Mouse (Mus musculus) left cerebral cortex, postnatal 14 days (tissue): ENCODE measurements at regions not wholly inside any gene's neighbourhood (a gene's known extent, or its start where the extent isn't known, plus 50 kb on each side); places are given as distances from the start of the nearest gene placed in this dataset.

Experiments
- DNase-seq, 2 experiments: peaks; one replicate each; pipeline ENCODE4 v3.0.0; 2021 to 2022; ENCODE audit warnings: low spot score in 2 of 2, mixed read lengths in 1 of 2
- intact Hi-C: fragments of 180-260 bp; cut with DNase I; formaldehyde crosslinking; loops from one replicate; pipeline ENCODE4 v1.15.1; 2025

DNA sequence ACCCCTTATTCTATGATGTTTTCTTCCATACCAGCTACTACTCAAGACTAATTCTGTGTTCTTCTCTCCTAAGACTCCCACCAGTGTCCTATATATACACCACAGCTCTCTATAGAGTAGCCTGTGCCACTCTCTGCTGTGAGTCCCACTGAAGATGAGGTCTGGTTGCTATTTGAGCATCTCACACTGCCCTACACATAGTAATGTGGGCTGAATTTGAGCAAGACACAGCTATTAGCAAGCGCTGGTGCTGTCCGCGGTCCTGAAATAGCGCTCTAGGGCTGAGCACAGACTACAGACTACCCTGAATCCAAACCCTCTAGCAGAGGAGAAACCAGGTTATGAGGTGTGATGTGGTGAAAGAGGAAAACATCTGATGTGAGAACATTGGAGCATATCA is 59.5 kb upstream of the Gpr12 start:
- intact Hi-C loops, result no loop called here
- DNase-seq, result peak; percentile 56 to 66

DNA sequence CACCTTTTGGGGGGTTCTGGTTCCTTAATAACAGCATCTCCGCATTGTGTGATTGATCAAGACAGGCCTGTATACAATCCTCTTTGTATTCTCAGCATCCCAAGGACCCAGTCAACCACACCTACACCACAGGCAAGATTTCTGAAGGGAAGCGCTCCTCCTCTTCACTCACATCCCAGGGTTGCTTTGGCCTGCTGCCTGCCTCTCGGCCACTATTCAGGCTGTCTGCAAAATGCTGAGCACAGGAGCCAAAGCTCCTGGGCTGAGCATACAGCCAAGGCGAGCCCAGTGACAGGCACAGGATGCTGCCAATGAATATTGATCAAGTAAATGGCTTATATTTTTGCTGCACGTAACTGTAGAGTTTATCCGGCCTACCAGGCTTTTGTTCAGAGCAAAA is 56.9 kb upstream of the Gpr12 start:
- intact Hi-C loops, result no loop called here
- DNase-seq, result no peak

DNA sequence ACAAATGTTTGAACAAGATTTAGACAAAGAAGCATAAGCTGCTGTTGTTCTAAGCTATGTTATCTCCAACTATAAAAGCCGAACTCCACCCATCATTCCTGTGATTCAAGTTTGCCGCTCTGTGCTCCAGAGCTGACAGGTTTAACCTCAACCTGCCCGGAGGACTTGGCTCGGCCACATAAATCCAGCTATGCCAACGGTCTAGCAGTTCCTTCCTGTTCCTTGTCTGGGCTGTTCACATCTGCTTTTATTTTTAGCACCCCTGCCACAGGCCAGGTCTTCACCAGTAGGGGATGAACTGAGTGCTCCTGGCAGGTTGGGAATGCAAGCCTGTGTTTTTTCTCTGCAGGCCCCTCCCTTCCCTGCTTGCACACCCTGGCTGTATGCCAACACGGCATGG is 51.8 kb upstream of the Gpr12 start:
- intact Hi-C loops, result no loop called here

More for the DNA sequence above, 51.8 kb upstream of the Gpr12 start:
- DNase-seq, result no peak
